Mouse (Mus musculus): Measurements from ENCODE around the gene Olfr1061. TPM values are rescaled to one million over a fixed set of nuclear protein-coding genes. Genes with fewer than 3 reads are reported as not detected.

The Olfr1061 gene
- not detected in 2 replicates for polyA plus RNA-seq (2021; fragmentation: Nextera tagmentation)
- long read RNA-seq, experiment 1, result 0 reads
- long read RNA-seq, experiment 2, result 0 reads

DNA sequence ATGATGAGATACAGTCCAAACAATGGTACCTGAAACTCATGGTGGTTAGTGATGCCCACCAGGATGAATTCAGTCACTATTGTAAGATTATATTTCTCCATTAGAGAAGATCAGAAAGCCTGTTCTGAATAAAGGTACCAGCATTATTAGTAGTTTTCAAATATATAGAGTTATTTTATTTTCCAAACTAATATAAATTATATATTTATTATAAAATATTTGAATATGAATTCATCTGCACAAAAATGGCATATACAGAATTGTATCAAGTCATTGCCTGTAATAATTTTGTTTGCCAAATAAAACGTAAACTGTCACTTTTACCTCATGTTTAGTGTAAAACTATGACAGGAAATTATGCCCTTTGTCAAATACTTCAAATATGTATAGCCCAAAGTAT, at the start of gene Olfr1061:
Gene Olfr1061, minus strand, starts transcription at position 101 of the 400 bp plus-strand sequence.

DNA sequence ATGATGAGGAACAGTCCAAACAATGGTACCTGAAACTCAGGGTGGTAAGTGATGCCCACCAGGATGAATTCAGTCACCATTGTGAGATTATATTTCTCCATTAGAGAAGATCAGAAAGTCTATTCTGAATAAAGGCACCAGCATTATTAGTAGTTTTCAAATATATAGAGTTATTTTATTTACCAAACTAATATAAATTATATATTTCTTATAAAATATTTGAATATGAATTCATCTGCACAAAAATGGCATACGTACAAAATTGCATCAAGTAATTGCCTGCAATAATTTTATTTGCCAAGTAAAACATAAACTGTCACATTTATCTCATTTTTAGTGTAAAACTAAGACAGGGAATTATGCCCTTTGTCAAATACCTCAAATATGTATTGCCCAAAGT, 42.3 kb upstream of the Olfr1061 start, which contains the start of gene Olfr1066:
Gene Olfr1066, minus strand, starts transcription at position 101 of the 400 bp plus-strand sequence.

GRCm38 (mm10) chr2:86450491-86450890, 36.6 kb upstream of the Olfr1061 start, which contains the start of gene Olfr1065:
Gene Olfr1065, minus strand, starts transcription at chr2:86450591.

GRCm38 (mm10) chr2:86426649-86427048, 12.8 kb upstream of the Olfr1061 start, which contains the start of gene Olfr1062:
Gene Olfr1062, minus strand, starts transcription at chr2:86426749.

GRCm38 (mm10) chr2:86388461-86388860, 25.4 kb downstream of the Olfr1061 start, which contains the start of gene Olfr1058:
Gene Olfr1058, minus strand, starts transcription at chr2:86388561.

GRCm38 (mm10) chr2:86378293-86378692, 35.6 kb downstream of the Olfr1061 start, which contains the start of gene Olfr1057:
Gene Olfr1057, minus strand, starts transcription at chr2:86378393.

Other genes with a start within 250 kb of the Olfr1061 start
- not detected in 2 replicates for gene Olfr1043, start 246.5 kb downstream of the Olfr1061 start, polyA plus RNA-seq (2021; fragmentation: Nextera tagmentation)
- not detected in 2 replicates for gene Olfr1044, start 236.2 kb downstream of the Olfr1061 start, polyA plus RNA-seq (2021; fragmentation: Nextera tagmentation)
- gene Olfr52, start 228.4 kb downstream of the Olfr1061 start, polyA plus RNA-seq (2021; fragmentation: Nextera tagmentation), result not detected in 2 replicates
- not detected in 2 replicates for gene Olfr1045, start 211.0 kb downstream of the Olfr1061 start, polyA plus RNA-seq (2021; fragmentation: Nextera tagmentation)
- gene Olfr1046, start 194.7 kb downstream of the Olfr1061 start, polyA plus RNA-seq (2021; fragmentation: Nextera tagmentation), result not detected in 2 replicates
- gene Olfr1047, start 182.6 kb downstream of the Olfr1061 start, polyA plus RNA-seq (2021; fragmentation: Nextera tagmentation), result not detected in 2 replicates
- not detected in 2 replicates for gene Olfr1048, start 173.8 kb downstream of the Olfr1061 start, polyA plus RNA-seq (2021; fragmentation: Nextera tagmentation)
- gene Olfr1049, start 155.7 kb downstream of the Olfr1061 start, polyA plus RNA-seq (2021; fragmentation: Nextera tagmentation), result not detected in 2 replicates
- not detected in 2 replicates for gene Olfr1051, start 135.0 kb downstream of the Olfr1061 start, polyA plus RNA-seq (2021; fragmentation: Nextera tagmentation)
- not detected in 2 replicates for gene Olfr1052, start 121.6 kb downstream of the Olfr1061 start, polyA plus RNA-seq (2021; fragmentation: Nextera tagmentation)
- not detected in 2 replicates for gene Olfr1053, start 98.8 kb downstream of the Olfr1061 start, polyA plus RNA-seq (2021; fragmentation: Nextera tagmentation)
- gene Olfr1054, start 78.6 kb downstream of the Olfr1061 start, polyA plus RNA-seq (2021; fragmentation: Nextera tagmentation), result not detected in 2 replicates
- not detected in 2 replicates for gene Olfr1055, start 63.8 kb downstream of the Olfr1061 start, polyA plus RNA-seq (2021; fragmentation: Nextera tagmentation)
- not detected in 2 replicates for gene Olfr1056, start 51.6 kb downstream of the Olfr1061 start, polyA plus RNA-seq (2021; fragmentation: Nextera tagmentation)
- not detected in 2 replicates for gene Olfr1057, start 35.7 kb downstream of the Olfr1061 start, polyA plus RNA-seq (2021; fragmentation: Nextera tagmentation)
- not detected in 2 replicates for gene Olfr1058, start 25.5 kb downstream of the Olfr1061 start, polyA plus RNA-seq (2021; fragmentation: Nextera tagmentation)
- gene Olfr1062, start 12.7 kb upstream of the Olfr1061 start, polyA plus RNA-seq (2021; fragmentation: Nextera tagmentation), result not detected in 2 replicates
- gene Olfr1065, start 36.5 kb upstream of the Olfr1061 start, polyA plus RNA-seq (2021; fragmentation: Nextera tagmentation), result not detected in 2 replicates
- gene Olfr1066, start 42.2 kb upstream of the Olfr1061 start, polyA plus RNA-seq (2021; fragmentation: Nextera tagmentation), result not detected in 2 replicates
- gene Olfr228, start 73.3 kb upstream of the Olfr1061 start, polyA plus RNA-seq (2021; fragmentation: Nextera tagmentation), result not detected in 2 replicates
- gene Olfr1076, start 94.4 kb upstream of the Olfr1061 start, polyA plus RNA-seq (2021; fragmentation: Nextera tagmentation), result not detected in 2 replicates
- gene Olfr1079, start 128.4 kb upstream of the Olfr1061 start, polyA plus RNA-seq (2021; fragmentation: Nextera tagmentation), result not detected in 2 replicates
- not detected in 2 replicates for gene Olfr1080, start 144.2 kb upstream of the Olfr1061 start, polyA plus RNA-seq (2021; fragmentation: Nextera tagmentation)
- not detected in 2 replicates for gene Olfr1082, start 184.9 kb upstream of the Olfr1061 start, polyA plus RNA-seq (2021; fragmentation: Nextera tagmentation)
- gene Olfr1084, start 225.7 kb upstream of the Olfr1061 start, polyA plus RNA-seq (2021; fragmentation: Nextera tagmentation), result not detected in 2 replicates
- gene Olfr1085, start 248.0 kb upstream of the Olfr1061 start, polyA plus RNA-seq (2021; fragmentation: Nextera tagmentation), result not detected in 2 replicates

Data from left cerebral cortex, adult 6 months (tissue).